Mouse (Mus musculus) heart, adult 2 months (tissue): ENCODE measurements around the gene Ndufa1. TPM values are rescaled to one million over a fixed set of nuclear protein-coding genes. Genes with fewer than 3 reads are reported as not detected.
"Not testable (repeated sequence)": the region's sequence is repeated elsewhere in the genome, so short reads cannot be mapped to it uniquely, and the experiment has no call there.

Experiments
- DNase-seq, 2 experiments: peaks; one replicate each; pipeline ENCODE4 v3.0.0; 2021
- H3K27ac ChIP-seq: fragments of 200-600 bp; 2 replicates; pipeline ENCODE4 v1.8.1; 2022
- H3K27me3 ChIP-seq: fragments of 200-500 bp; 2 replicates; pipeline ENCODE4 v1.6.1; 2012; ENCODE audit warnings: mild to moderate bottlenecking, low read length, inconsistent platforms, mixed read lengths; ENCODE audit not compliant: control insufficient read depth, insufficient read depth
- H3K36me3 ChIP-seq: fragments of 200-500 bp; 2 replicates; pipeline ENCODE4 v1.6.1; 2012; ENCODE audit warnings: low read length, inconsistent platforms; ENCODE audit not compliant: control insufficient read depth, insufficient read depth
- H3K4me1 ChIP-seq: fragments of 200-500 bp; 2 replicates; pipeline ENCODE4 v1.6.1; 2011; ENCODE audit warnings: low read length; ENCODE audit not compliant: control insufficient read depth, insufficient read depth
- H3K4me3 ChIP-seq: fragments of 200-600 bp; 2 replicates; pipeline ENCODE4 v1.8.1; 2022
- H3K79me2 ChIP-seq: fragments of 200-500 bp; replicated peaks from 2 replicates; pipeline ENCODE4 v1.6.1; 2012; ENCODE audit warnings: mild to moderate bottlenecking, inconsistent platforms, low read length, moderate library complexity, mixed read lengths; ENCODE audit not compliant: control insufficient read depth, insufficient read depth
- H3K9ac ChIP-seq: fragments of 200-500 bp; 2 replicates; pipeline ENCODE4 v1.6.1; 2012; ENCODE audit warnings: low read depth, mild to moderate bottlenecking, control low read depth, inconsistent platforms, low read length, mixed read lengths
- CTCF ChIP-seq: fragments of 200-600 bp; IDR thresholded peaks from 2 replicates; pipeline ENCODE4 v1.8.1; 2022; ENCODE audit warnings: antibody characterized with exemption, mild to moderate bottlenecking, moderate library complexity
- EP300 ChIP-seq: fragments of 200-500 bp; IDR thresholded peaks from 2 replicates; pipeline ENCODE4 v1.6.1; 2011; ENCODE audit warnings: low read depth, low read length, control low read depth; ENCODE audit not compliant: insufficient read depth
- POLR2A ChIP-seq: fragments of 200-500 bp; IDR thresholded peaks from 2 replicates; pipeline ENCODE4 v1.6.1; 2011; ENCODE audit warnings: mild to moderate bottlenecking, low read depth, low read length, control low read depth; ENCODE audit not compliant: insufficient read depth
- WGBS: fragments of 180-500 bp; shearing (Covaris S2); methylation state at CpG from one replicate; pipeline ENCODE4 v1.1.7; 2018; 5-methylcytosine and 5-hydroxymethylcytosine counted together
- intact Hi-C: fragments of 180-260 bp; cut with DNase I; formaldehyde crosslinking; loops from one replicate; pipeline ENCODE4 v1.15.1; 2025
- long read RNA-seq: library from polyadenylated mRNA; stranded (forward); transcript quantifications from one replicate; pipeline ENCODE4 v2.0.0, GENCODE M21; 2021
- polyA plus RNA-seq: library from polyadenylated mRNA; depleted of rRNA; stranded (reverse); fragments of >200 nt; gene quantifications from 2 replicates; pipeline ENCODE4 v1.2.3, GENCODE M21; 2012; rRNA removed
- total RNA-seq, 2 experiments: library from RNA; stranded (reverse); gene quantifications; 2 replicates each; pipeline ENCODE4 v1.2.3; 2021

Ndufa1 gene
- 100 to 1,000 TPM; 816 to 925 TPM for total RNA-seq
- 1,094 and 1,413 TPM in 2 replicates for polyA plus RNA-seq
- long read RNA-seq, transcript Ndufa1-201 (3 exons, 419 nt): major isoform, 561 of 593 reads
- long read RNA-seq, partial matches to known transcripts: 32 of 593 reads
- long read RNA-seq, other reads (novel, unspliced or antisense): 0 of 593 reads

- H3K27me3 ChIP-seq: no peaks in the 10 kb centered on the region
- H3K9ac ChIP-seq: peak within 1 kb of the TSS; percentile 75
- peak within 1 kb of the TSS; percentile 70 for H3K27ac ChIP-seq
- WGBS: 13% methylated on average over 63 of the region's 63 CpGs
- no peaks in the 10 kb centered on the region for H3K79me2 ChIP-seq
- intact Hi-C loops: loop anchor here (1.0 kb wide), 1 partner anchor 81 kb away; the partner anchor contains the start of gene Upf3b
- TF ChIP-seq EP300: no peak
- peak; percentile 58 for TF ChIP-seq POLR2A
- peak; percentile 86 for DNase-seq
- H3K36me3 ChIP-seq: no peaks in the 10 kb centered on the region; the same call in 1 of the 2 replicates
- peak within 1 kb of the TSS; percentile 69 for H3K4me3 ChIP-seq
- H3K4me1 ChIP-seq: peaks cover 1% of the 10 kb centered on the region
These were observed at the start of gene Ndufa1, which contains the start of gene Rnf113a1 for GRCm38 (mm10) chrX:37191105-37191743. Gene Ndufa1, minus strand, starts transcription at chrX:37191163. Gene Rnf113a1, plus strand, starts transcription at chrX:37191245.

- H3K4me1 ChIP-seq, DNase-seq, H3K27me3 ChIP-seq, H3K36me3 ChIP-seq, H3K9ac ChIP-seq, H3K4me3 ChIP-seq, intact Hi-C loops, H3K79me2 ChIP-seq, H3K27ac ChIP-seq: not testable (repeated sequence)
- WGBS: 78% methylated on average over 1 of the region's 1 CpGs
These were observed 31.2 kb upstream of the Ndufa1 start, which contains the start of gene Rhox1 for GRCm38 (mm10) chrX:37222158-37222557. Gene Rhox1, minus strand, starts transcription at chrX:37222258.

- Histone ChIP-seq H3K4me3 (no peak within 1 kb of the TSS), H3K27me3 (no peaks in the 10 kb centered on the region), H3K9ac (no peak within 1 kb of the TSS), H3K79me2 (no peaks in the 10 kb centered on the region), H3K27ac (no peak within 1 kb of the TSS), H3K36me3 (no peaks in the 10 kb centered on the region), H3K4me1 (no peaks in the 10 kb centered on the region)
- TF ChIP-seq POLR2A (no peak), EP300 (no peak), CTCF (no peak)
- DNase-seq: no peak
- WGBS: 79% methylated on average over 10 of the region's 10 CpGs
- intact Hi-C loops: no loop called here
These were observed 20.0 kb upstream of the Ndufa1 start, which contains the start of gene Gm9 for GRCm38 (mm10) chrX:37210941-37211340. Gene Gm9, minus strand, starts transcription at chrX:37211041.

GRCm38 (mm10) chrX:37198676-37199075, 7.7 kb upstream of the Ndufa1 start:
- no peaks in the 10 kb centered on the region for H3K79me2 ChIP-seq
- no peak overlapping the region for H3K27ac ChIP-seq
- no peaks in the 10 kb centered on the region for H3K36me3 ChIP-seq
- no peak overlapping the region for H3K9ac ChIP-seq
- H3K4me1 ChIP-seq: no peaks in the 10 kb centered on the region
- H3K27me3 ChIP-seq: no peaks in the 10 kb centered on the region
- WGBS: 51% methylated on average over 8 of the region's 8 CpGs
- intact Hi-C loops: no loop called here
- no peak overlapping the region for H3K4me3 ChIP-seq
- no peak for DNase-seq
- TF ChIP-seq POLR2A: no peak
- TF ChIP-seq CTCF: no peak
- TF ChIP-seq EP300: no peak

GRCm38 (mm10) chrX:37191744-37192379, 899 bp upstream of the Ndufa1 start:
- 27% methylated on average over 28 of the region's 28 CpGs for WGBS
- Histone ChIP-seq H3K27me3 (no peaks in the 10 kb centered on the region), H3K4me1 (peaks cover 1% of the 10 kb centered on the region), H3K4me3 (peak overlapping the region; percentile 69), H3K27ac (peak overlapping the region; percentile 70; the same call in 1 of the 2 replicates), H3K36me3 (no peaks in the 10 kb centered on the region; the same call in 1 of the 2 replicates), H3K9ac (peak overlapping the region; percentile 75), H3K79me2 (no peaks in the 10 kb centered on the region)
- no peak for TF ChIP-seq CTCF
- no peak for TF ChIP-seq POLR2A
- TF ChIP-seq EP300: no peak
- intact Hi-C loops: loop anchor here (1.0 kb wide), 1 partner anchor 82 kb away; the partner anchor contains the start of gene Upf3b
- DNase-seq: peak in 1 of 2 experiments; percentile 1

GRCm38 (mm10) chrX:37190755-37191104, 233 bp downstream of the Ndufa1 start:
- Histone ChIP-seq H3K79me2 (no peaks in the 10 kb centered on the region), H3K36me3 (no peaks in the 10 kb centered on the region; the same call in 1 of the 2 replicates), H3K27me3 (no peaks in the 10 kb centered on the region), H3K27ac (peak overlapping the region; percentile 70), H3K9ac (peak overlapping the region; percentile 66), H3K4me1 (peaks cover 1% of the 10 kb centered on the region), H3K4me3 (peak overlapping the region; percentile 69)
- DNase-seq: no peak
- WGBS: 26% methylated on average over 20 of the region's 20 CpGs
- intact Hi-C loops: loop anchor here (1.0 kb wide), 1 partner anchor 80 kb away; the partner anchor contains the start of gene Upf3b
- TF ChIP-seq EP300 (no peak), CTCF (no peak), POLR2A (no peak)

- H3K4me1 ChIP-seq, H3K79me2 ChIP-seq, H3K27ac ChIP-seq, DNase-seq, H3K27me3 ChIP-seq, H3K9ac ChIP-seq, intact Hi-C loops, H3K36me3 ChIP-seq, H3K4me3 ChIP-seq: not testable (repeated sequence)
- 30% methylated on average over 8 of the region's 8 CpGs for WGBS
These were observed 6.6 kb downstream of the Ndufa1 start for GRCm38 (mm10) chrX:37184401-37184800.
